Mouse (Mus musculus) layer of hippocampus, adult 8-10 months (tissue): ENCODE results near the gene Zfyve21. TPM values are rescaled to one million over a fixed set of nuclear protein-coding genes. Genes with fewer than 3 reads are reported as not detected.
A peak's percentile ranks its signal among the peaks of the same experiment; 100 is the strongest.

ENCODE experiments used
- DNase-seq, 2 experiments: peaks; one replicate each; pipeline ENCODE4 v3.0.0; 2022; ENCODE audit warnings: low spot score in 2 of 2
- total RNA-seq, 4 experiments: library from RNA; stranded (reverse); gene quantifications; 2 replicates each; pipeline ENCODE4 v1.2.4; 2022

Gene Zfyve21
- 10 to 100 TPM; 21.5 to 26.5 (median 23.9) TPM for total RNA-seq

DNA sequence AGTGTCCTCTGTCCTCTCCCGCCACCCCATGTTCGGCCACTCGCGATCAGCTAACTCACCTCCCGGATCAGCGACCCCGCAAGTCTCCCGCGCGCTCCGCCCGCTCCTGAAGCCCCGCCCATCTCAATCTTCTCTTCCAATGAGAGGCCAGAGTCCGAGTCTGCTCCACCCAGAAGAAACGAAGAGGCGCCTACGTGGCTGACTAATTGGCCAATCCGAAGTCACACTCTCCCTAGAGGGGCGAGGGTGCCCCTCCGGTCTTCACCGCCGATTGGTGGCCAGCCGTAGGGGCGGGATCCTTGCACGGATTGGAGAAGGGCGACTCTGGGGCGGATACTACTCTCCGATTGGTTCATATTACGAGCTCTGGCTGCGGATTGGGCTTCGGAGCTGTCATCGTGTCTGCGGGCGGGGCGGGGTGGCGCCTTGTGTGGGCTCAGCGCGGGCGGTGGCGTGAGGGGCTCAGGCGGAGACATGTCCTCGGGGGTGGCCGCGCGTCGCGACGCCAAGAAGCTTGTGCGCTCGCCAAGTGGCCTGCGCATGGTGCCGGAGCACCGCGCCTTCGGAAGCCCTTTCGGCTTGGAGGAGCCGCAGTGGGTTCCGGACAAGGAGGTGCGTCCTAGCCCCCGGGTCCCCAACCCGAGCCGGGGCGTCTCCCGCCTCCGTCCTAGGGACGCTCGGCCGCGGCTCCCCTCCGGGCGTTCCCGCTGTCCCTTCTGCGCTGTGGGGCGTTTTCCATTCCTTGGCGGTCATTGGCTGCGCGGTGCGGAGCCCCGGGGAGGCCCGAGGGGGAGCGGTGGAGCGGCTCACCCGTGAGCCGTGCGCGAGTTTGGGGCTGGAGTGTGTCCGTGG is at the start of gene Zfyve21, which contains the start of gene Xrcc3:
Gene Zfyve21, plus strand, starts transcription at position 405 of the 852 bp plus-strand sequence.
Gene Xrcc3, minus strand, starts transcription at position 108 of the 852 bp plus-strand sequence.
- peak; percentile 98 to 99 for DNase-seq

DNA sequence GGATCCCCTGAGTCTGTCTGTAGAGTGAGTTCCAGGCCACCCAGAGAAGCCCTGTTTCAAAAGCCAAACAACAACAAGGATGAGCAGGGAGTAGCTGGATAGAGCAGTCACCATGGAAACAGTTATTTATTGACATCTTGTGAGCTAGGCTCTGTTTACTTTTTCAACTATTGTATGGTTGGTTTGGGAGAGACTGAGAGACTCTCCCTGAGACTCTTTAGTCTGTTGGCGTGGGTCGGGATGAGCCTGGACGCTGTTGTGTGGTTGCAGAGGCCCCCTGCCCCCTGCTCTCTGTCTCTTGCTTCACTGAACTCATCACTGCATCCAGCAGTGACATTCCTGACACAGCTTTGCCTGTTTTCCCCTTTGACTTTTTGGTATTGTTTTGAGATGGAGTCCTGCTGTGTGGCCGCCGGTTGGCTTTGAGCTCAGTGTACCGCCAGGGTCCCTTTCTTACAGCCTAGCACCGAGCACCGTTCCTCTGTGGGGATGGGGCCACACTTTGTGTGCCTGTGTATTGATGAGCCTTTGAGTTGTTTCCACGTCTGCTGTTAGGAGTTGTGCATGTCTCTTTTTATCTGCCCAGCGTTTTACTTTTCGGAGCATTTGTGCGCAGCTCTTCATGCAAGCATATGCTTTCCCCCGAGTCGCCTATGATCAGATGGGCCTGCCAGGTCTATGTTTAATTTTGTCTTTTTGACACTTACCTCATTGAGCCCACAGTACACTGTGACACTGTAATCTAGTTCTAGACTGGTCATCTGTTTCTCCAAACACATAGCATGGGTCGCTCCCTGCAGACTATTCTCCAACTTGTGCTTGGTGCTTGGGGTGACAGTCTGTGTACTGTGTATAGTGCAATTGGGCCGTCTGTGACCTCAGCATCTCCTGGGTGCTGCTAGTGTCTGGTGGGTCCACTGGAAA is 47.4 kb upstream of the Zfyve21 start:
- DNase-seq, result no peak

DNA sequence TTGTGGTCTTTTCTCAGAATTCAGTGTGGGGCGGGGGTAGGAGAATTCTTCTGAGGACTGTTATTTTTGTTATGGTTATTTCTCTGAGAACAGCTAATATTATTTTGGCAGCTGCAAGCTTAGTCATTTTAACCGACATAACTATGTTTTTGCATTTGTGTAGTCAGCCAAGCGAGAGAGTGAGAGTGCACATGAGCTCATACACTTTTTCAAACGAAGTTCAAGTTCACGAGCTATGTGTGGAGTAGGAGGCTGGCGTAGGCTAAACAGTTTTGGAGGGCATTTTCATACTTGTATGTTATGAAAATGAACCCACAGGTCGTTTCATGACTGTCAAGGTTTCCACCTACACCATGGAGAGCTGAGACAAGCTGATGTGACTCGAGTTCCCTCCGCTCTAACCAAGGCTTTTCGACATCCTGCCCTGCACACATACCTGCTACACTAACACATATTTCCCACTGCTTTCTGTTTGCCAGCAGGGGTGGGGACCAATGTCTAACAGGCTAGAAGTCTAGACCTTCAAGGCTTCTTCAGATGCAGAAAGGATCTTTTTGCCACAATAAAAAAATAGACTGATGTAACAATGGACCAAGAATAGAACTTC is 45.5 kb upstream of the Zfyve21 start:
- DNase-seq, result no peak

DNA sequence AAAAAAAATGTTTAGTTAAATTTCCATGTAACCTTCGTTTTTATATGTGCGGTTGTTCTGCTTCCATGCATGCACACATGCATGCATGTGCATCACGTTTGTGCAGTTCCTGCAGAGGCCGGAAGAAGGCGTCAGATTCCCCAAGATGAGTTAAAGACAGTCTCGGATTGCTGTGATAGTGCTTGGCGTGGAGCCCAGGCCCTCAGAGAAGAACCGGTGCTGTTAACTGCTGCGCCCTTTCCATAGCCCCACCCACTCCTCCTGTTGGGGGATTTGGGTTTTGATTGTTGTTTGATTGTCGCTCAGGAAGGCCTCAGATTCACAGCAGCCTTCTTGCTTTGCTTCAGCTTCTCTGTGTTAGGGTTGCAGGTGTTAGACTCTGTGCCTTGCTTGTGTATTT is 44.7 kb upstream of the Zfyve21 start:
- peak in 1 of 2 experiments; percentile 38 for DNase-seq

DNA sequence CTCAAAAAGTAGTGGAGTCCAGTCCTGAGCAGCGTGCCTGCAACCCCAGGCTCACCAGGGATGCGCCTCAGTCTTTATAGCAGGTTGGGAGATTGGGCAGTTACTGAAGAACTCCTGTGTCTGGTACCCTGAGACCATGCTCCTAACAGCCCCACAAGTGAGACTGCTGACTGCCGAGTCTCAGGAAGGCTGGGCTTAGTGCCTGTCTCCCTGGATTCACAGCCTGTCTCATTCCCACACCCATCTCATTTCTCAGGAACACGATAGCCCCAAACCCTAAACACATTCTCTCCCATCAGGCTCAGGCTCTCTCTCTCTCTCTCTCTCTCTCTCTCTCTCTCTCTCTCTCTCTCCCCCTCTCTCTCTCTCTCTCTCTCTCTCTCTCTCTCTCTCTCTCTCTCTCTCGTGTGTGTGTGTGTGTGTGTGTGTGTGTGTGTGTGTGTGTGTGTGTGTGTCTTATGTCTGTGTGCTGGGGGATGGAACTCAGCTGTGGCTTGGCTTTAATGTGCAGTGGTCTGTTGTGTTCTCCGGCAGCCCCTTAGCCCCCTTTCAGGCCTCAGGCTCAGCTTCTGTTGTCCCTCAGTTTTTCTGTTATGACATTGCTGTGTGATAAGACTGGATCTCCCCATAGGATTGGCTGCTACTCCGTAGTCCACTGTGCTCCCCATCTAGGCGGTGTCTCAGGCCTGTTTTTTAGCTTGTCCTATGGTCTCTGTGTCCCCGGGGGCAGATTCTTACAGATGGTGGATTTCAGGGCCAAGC is 44.0 kb upstream of the Zfyve21 start:
- DNase-seq, result no peak

DNA sequence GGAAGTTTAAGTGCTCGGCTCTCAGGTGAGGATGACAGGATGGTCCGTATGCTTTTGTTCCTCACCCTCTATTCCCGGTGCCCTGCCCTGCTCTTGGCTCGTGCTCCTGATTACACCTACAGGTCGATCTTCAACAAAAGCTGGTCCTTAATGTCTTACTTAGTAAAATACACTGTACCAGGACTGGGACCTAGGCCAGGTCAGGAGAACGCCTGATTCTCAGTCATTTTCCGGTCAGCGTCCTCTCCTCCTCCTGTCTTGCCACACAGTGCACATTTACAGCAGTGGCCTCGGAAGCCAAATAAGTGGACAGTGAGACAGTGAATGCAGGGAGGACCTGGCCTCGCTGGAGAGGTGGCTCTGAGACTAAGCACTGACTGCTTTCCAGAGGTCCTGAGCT is 43.3 kb upstream of the Zfyve21 start:
- DNase-seq, result no peak

DNA sequence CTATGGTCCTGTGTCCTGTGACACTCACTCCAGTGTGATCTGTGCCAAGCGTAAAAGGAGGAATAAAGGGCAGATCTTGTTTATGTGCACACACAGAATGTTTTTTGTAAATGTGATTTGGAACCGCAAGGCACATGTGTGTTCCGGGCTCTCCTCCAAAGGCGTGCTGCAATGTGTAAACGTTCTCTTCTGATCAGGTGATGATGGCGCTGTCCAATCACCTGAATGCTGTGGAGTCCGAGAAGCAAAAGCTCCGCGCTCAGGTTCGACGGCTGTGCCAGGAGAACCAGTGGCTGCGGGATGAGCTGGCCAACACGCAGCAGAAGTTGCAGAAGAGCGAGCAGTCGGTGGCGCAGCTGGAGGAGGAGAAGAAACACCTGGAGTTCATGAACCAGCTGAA is 39.8 kb upstream of the Zfyve21 start:
- DNase-seq, result no peak

DNA sequence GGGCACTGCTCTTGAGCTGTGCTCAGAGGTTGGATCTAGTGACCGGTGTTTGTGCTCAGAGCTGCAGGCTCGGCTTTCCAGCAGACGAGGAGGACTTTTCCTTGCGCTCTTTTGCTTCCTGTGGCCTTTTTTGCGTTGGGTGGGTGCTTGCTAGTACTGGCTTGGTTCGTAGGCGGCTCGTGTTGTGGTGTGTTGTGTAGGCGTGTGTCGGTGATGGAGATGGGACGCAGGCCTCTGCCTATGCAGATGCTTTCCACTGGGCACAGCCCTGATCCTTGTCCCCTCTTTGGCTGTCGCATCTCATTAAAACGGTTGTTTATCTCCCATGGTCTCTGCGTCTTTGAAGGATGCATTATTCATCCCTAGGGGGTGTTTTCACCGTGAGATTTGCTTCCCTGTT is 39.1 kb upstream of the Zfyve21 start:
- no peak for DNase-seq

DNA sequence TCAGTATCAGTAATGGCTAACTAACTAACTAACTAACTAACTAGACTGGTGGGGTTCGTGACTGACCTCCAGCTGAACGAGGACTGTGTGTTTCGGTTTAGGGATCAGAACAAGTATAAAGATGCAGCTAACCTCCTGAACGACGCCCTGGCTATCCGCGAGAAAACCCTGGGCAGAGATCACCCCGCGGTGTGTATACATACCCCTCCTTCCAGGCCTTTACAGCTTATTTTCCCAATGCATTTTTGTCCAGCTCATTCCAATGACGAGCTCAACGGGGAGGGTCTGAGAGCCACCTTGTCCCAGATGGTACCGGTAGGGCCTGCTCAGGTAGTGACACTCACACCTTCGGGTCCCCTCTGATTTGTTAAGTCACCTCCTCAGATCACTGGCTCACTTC is 36.1 kb upstream of the Zfyve21 start:
- no peak for DNase-seq

DNA sequence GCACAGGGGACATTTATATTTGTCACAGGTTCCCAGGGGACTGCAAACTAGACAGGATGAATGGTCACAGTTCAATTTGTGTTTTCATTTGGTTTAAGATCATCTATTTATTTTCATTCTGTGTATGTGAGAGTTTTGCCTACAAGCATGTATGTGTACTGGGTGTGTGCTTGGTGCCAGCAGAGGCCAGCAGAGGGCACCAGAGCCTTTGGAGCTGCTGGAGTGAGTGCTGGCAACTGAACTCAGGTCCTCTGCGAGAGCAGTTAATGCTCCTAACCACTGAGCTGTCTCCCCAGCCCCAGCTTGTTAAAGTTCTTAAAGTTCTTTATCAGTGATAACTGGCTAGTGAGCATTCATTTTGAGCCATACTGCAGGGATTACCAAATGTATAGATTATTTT is 34.4 kb upstream of the Zfyve21 start:
- DNase-seq, result no peak

DNA sequence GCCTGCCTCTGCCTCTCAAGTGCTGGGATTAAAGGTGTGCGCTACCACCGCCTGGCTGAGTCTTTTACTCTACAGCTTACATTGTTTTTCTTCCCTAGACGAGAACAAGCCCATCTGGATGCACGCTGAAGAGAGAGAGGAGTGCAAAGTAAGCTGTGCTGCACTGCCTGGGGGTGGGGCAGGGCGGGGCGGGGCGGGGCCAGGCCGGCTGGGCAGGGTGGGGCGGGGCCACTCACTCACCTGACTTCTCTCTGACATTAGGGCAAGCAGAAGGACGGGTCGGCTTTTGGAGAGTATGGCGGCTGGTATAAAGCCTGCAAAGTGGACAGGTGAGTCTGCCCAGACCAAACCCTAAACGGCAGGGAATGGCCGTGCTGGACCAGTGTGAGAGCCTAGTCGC is 28.8 kb upstream of the Zfyve21 start:
- DNase-seq, result no peak

DNA sequence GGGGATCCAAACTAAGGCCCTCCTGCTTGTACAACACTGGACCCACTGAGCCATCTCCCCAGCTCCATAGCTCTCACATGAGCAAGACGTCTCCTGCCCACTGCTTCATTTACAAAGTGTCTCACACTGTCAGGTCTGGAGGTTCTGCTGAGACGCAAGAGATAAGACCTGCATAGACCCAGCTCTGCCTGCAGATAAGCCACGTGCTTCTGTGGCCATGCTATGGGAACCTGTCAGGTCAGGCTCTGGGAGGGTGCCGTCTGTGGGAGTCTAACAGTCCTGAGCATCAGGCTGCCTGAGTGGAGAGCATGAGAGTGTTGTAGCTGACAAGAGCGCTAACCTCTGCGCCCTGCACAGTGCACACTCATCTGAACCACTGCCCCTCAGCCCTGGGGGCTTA is 27.0 kb upstream of the Zfyve21 start:
- DNase-seq, result no peak

DNA sequence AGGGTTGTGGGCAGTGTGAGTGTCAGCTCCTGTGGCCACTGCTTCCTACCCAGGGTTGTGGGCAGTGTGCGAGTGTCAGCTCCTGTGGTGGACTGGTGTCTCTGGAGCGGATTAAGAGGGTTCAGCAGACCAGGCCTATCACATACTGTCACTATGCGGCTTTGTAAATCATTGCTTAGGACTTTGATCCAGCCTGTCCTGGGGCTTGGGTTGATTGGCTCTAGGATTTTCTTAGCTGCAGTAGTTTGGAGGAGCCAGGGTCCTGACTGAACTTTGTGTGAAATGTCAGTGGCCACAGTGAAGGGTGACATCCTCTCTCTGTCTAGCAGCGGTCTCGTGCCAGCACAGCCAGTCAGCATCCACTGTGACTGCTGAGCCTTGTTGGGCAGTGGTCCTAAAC is 23.9 kb upstream of the Zfyve21 start:
- no peak for DNase-seq

DNA sequence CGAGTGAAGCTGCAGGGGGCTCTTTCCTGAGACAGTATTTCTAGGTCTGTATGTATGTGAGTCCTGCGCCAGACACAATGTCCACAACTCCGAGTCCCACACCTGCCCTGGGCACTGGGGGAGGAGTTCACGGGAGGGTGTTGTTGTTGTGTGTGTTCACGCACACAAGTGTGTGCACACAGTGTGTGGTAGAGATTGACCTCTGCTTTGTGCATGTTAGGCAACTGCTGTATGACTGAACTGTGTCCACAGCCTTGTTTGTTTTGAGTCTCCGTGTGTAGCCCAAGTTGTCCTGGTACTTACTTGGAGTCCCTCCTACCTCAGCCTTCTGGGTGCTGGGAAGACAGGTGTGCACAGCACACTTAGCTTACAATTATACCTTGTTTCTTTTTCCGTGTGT is 23.3 kb upstream of the Zfyve21 start:
- DNase-seq, result no peak

DNA sequence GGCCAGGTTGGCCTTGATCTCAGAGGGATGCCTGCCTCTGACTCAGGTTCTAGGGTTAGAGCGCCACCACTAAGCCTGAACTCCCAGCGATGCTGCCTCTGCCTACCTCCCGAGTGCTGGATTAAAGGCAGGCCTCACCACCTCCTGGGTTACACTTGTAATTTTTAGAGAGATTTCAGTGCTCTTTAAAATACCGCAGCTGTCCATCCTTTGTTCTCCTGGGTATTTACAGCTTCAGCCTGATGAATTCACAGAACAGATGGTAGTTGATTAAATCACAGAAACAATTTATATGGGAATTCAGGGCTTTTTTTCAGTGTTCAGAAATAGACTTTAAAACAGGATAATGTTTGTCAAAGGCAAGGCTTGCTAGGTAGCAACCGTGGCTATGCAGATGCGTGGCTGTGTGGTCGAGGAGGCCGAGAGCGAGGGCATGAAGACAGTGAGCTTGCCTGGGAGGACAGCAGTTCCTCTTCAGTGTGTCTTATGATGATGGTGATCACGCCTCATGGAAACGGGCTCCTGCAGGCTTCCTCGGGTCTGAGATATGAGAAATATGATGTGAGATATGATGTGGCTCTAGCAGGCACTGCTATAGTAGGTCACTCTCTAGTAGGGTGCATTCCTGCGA is 22.4 kb upstream of the Zfyve21 start:
- DNase-seq, result no peak

DNA sequence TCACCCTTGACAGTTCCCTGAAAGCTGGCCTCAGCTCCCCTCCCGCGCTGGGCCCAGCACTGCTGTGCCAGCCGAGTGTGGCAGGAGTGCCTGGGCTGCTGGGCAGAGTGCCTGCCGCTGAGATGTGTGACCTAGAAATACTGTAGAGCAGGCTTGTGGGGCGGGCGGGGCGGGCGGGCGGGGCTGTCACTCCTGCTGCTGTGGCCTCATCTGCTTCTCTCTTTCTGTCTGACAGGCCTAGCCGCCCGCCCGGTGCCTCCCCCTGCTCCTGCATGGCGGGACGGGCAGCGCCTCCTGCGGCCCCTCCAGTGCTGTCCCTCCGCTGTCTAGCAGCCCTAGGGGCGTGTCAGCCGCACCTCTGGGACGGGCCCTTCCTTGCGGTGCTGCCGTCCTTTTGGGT is 19.9 kb upstream of the Zfyve21 start:
- DNase-seq, result no peak

DNA sequence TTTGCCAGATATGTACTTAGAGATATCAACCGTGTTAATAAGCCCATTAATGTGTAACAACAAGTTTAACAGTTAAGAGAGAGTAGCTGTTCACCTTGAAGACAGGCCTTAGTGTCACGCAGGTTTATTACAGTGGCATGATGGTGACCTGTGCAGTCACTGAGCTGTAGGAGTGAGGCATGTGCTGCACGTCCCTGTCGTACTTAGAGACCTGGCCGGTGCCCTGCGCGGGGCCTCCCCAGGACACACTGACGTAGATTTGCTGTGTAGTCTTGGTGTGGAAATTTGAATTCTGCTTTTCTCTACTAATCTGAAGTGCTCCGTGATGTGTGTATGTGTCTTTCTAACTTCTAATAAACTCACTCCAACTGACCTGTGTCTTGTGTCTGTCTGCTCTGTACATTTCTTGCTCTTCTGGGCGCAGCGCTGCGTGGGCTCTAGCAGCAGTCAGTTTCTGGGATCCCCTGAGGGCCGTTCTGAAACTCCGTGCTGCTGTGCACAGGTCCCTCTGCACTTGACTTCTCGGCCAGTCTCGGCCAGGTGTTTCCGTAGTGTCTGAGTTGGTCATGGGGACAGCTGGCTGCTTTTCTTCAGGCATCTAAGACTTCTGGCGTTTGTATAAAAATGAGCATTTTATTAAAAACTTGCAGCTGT is 19.3 kb upstream of the Zfyve21 start:
- no peak for DNase-seq

DNA sequence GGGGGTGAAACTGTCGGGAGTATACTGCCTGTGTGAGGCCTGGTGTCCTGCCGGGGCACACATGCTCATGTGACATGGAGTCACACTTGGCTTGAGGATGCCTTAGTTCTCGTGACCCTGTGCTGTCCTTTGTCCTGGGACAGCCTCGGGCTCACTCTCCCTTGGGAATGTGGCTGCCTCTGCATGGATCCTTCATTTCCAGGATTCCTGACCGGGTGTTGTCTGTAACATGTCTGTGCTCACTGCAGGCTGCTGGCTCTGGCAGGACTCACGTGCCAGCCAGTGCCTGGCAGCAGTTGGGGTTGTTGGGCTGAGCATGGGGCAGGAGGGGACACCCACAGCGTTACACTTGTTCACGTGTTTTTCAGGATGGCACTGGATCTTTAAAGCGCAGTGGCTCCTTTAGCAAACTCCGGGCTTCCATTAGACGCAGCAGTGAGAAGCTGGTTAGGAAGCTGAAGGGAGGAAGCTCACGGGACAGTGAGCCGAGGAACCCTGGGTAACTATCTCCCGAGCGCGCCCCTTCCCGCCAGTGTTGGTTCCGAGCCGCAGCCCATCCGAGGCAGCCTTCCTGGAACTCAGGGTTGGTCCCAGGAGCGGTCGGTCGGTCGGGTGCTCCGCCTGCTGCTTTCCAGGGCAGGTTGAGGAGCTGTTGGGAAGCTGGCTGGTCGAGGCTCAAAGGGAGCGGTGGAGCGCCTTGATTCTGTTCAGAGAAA is 18.6 kb upstream of the Zfyve21 start:
- DNase-seq, result no peak

DNA sequence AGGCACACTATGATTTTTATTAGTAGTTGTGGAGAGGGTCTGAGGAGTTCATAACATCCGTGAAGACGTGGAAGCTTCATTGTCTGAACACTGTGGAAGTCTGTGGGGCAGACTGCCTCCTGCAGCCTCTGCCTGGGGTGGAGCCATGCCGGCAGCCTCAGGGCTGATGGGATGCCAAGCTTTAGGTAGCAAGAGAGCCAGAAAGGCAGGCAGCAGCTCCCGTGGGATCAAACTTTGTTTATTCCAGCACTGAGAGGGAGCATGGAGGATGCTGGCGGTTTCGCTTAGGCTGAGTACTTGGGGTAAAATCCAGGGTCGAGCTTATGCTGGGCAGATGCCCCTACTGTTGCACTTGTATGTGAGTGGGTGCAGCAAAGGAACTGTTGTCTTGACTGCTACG is 16.7 kb upstream of the Zfyve21 start:
- no peak for DNase-seq

DNA sequence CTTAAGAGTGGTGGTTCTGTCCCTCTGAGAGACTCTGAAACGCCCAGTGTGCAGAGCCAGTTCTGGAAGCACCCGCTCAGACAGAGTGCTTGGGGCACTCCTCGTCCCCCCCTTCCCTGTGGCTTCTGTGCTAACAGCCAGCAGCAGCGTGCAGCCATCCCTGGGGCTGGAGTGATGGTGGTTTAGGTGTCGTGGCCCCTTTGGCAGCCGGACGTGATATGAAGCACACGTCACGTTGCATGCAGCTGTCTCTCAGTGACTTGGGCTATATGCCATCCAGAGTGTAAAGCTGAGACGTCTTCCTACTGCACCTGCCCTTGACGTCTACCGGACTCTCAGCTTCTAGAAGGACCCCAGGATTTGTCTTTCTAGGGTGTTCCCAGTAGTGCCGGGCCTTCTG is 15.5 kb upstream of the Zfyve21 start:
- DNase-seq, result no peak
